In genomic region chr7:45703521-45704033, GRCm38 (mm10) we compare ENCODE assay signal across 1 mouse cellular context.
TF ChIP-seq lines count a peak whose summit lies in the region.

No protein-coding gene starts in this region.

TF ChIP-seq in MEL, 35 proteins besides CTCF, POLR2A, EP300 and RAD21 (continued from another document):
- TF ChIP-seq ZC3H11A (IDR thresholded peaks at IDR 0.05; ENCODE audit: low read depth, low read length) (no peak), MAX (IDR thresholded peaks at IDR 0.05; ENCODE audit: low read length) (no peak), MYB (IDR thresholded peaks at IDR 0.05; ENCODE audit: low read depth, low read length) (no peak), POLR2AphosphoS2 (IDR thresholded peaks at IDR 0.05; ENCODE audit: low read length) (no peak), ZKSCAN1 (IDR thresholded peaks at IDR 0.05; ENCODE audit: low read depth, low read length) (no peak), USF1 (IDR thresholded peaks at IDR 0.05; ENCODE audit: low read depth, low read length) (no peak), USF2 (IDR thresholded peaks at IDR 0.05; ENCODE audit: borderline replicate concordance in 1 of 2, insufficient read depth in 1 of 2, low read depth in 1 of 2, low read length in 2 of 2) (no peak), UBTF (IDR thresholded peaks at IDR 0.05; ENCODE audit: borderline replicate concordance, insufficient read depth, low read depth, low read length) (no peak), KAT2A (conservative IDR thresholded peaks at IDR 0.05; ENCODE audit: low read depth, low read length) (no peak), TBP (IDR thresholded peaks at IDR 0.05; ENCODE audit: low read depth, low read length) (no peak), MXI1 (IDR thresholded peaks at IDR 0.05; ENCODE audit: low read depth, low read length) (no peak)
